Mouse (Mus musculus): ENCODE measurements around the gene Clec4n. TPM values are rescaled to one million over a fixed set of nuclear protein-coding genes. Genes with fewer than 3 reads are reported as not detected.

Gene Clec4n
- polyA plus RNA-seq, 1 experiment from 2014 or later, result 1.1 TPM

Other genes starting within 250 kb of the Clec4n start
- not detected in 2 replicates for gene Clec4a4, start 239.5 kb upstream of the Clec4n start, polyA plus RNA-seq (2015; fragmentation: Nextera tagmentation; extraction: Ambion mirVana)
- not detected in 2 replicates for gene Clec4b1, start 179.9 kb upstream of the Clec4n start, polyA plus RNA-seq (2015; fragmentation: Nextera tagmentation; extraction: Ambion mirVana)
- 1.3 and 2.4 TPM in 2 replicates for gene Clec4a2, start 123.4 kb upstream of the Clec4n start, polyA plus RNA-seq (2015; fragmentation: Nextera tagmentation; extraction: Ambion mirVana)
- not detected in 2 replicates for gene Clec4b2, start 57.0 kb upstream of the Clec4n start, polyA plus RNA-seq (2015; fragmentation: Nextera tagmentation; extraction: Ambion mirVana)
- 0.19 TPM in 1 of 2 replicates, not detected in the other for gene Clec4d, start 32.3 kb downstream of the Clec4n start, polyA plus RNA-seq (2015; fragmentation: Nextera tagmentation; extraction: Ambion mirVana)
- gene Clec4e, start 60.0 kb downstream of the Clec4n start, polyA plus RNA-seq (2015; fragmentation: Nextera tagmentation; extraction: Ambion mirVana), result not detected in 2 replicates
- not detected in 2 replicates for gene Vmn2r19, start 78.5 kb downstream of the Clec4n start, polyA plus RNA-seq (2015; fragmentation: Nextera tagmentation; extraction: Ambion mirVana)
- gene Vmn2r20, start 188.3 kb downstream of the Clec4n start, polyA plus RNA-seq (2015; fragmentation: Nextera tagmentation; extraction: Ambion mirVana), result not detected in 2 replicates

Data from limb, embryonic 13.5 days (tissue).